Mouse (Mus musculus): ENCODE data around the gene Glycam1. TPM values are rescaled to one million over a fixed set of nuclear protein-coding genes. Genes with fewer than 3 reads are reported as not detected.

Gene Glycam1
- total and polyA plus RNA-seq, 3 experiments: not detected

DNA sequence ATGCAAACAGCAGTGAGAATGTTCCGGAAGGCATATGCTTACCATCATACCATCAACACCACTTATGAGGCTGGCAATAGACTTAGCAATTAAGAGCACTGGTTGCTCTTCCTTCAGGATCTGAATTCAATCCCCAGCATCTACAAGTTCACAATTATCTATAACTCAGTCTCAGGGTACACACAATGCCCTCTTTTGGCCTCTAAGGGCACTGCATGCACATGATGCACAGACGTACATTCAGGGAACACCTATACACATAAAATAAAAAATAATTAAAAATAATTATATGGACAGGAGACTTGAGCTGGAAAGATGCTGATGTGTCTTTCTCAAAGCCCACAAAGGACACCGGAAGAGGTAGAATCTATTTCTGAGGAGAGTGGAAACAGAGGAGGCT lies 16.9 kb downstream of the Glycam1 start:
- Histone ChIP-seq H3K36me3 (ENCODE audit: control insufficient read depth in 1 of 2, insufficient read depth in 2 of 2, low read length in 2 of 2) (no peaks in the 10 kb centered on the region), H3K27ac (ENCODE audit: control insufficient read depth, low read depth, low read length) (no peak overlapping the region), H3K9ac (ENCODE audit: control insufficient read depth, low read depth, low read length, poor library complexity, severe bottlenecking) (no peak overlapping the region), H3K79me2 (ENCODE audit: control insufficient read depth, insufficient read depth, low read length, poor library complexity) (no peaks in the 10 kb centered on the region), H3K4me1 (ENCODE audit: control insufficient read depth in 1 of 2, insufficient read depth in 2 of 2, low read length in 2 of 2) (no peaks in the 10 kb centered on the region), H3K4me3 (ENCODE audit: control insufficient read depth in 1 of 2, insufficient read depth in 1 of 2, low read depth in 2 of 2, low read length in 2 of 2) (no peak overlapping the region), H3K9me3 (replicated peaks; ENCODE audit: insufficient read depth, low read length) (no peaks in the 10 kb centered on the region), H3K27me3 (ENCODE audit: control insufficient read depth in 1 of 2, insufficient read depth in 2 of 2, low read length in 2 of 2) (no peaks in the 10 kb centered on the region; a peak in 1 of 4 replicates)
- no peak for TF ChIP-seq JUND (IDR thresholded peaks at IDR 0.05; ENCODE audit: low read depth, low read length)
- peak in 1 of 3 experiments; percentile 11; a peak in 1 of 6 replicates for TF ChIP-seq CTCF (IDR thresholded peaks at IDR 0.05 in 2 of 3, conservative IDR thresholded peaks at IDR 0.05 in 1 of 3; ENCODE audit: control insufficient read depth in 1 of 3, insufficient read depth in 1 of 3, low read depth in 2 of 3, low read length in 3 of 3, poor library complexity in 1 of 3, severe bottlenecking in 1 of 3)
- TF ChIP-seq MAZ (IDR thresholded peaks at IDR 0.05; ENCODE audit: low read depth, low read length): no peak
- no peak for TF ChIP-seq ZMIZ1 (IDR thresholded peaks at IDR 0.05; ENCODE audit: low read depth, low read length)
- no peak for TF ChIP-seq SIN3A (IDR thresholded peaks at IDR 0.05; ENCODE audit: low read length)
- TF ChIP-seq TCF12 (IDR thresholded peaks at IDR 0.05; ENCODE audit: low read depth, low read length): no peak
- no peak for TF ChIP-seq HCFC1 (IDR thresholded peaks at IDR 0.05; ENCODE audit: low read depth, low read length)
- peak; percentile 10 for DNase-seq (ENCODE audit: low read depth, low spot score)

GRCm38 (mm10) chr15:103542526-103542925 lies 22.4 kb downstream of the Glycam1 start:
- DNase-seq (ENCODE audit: low read depth, low spot score): no peak
- H3K27me3 ChIP-seq (ENCODE audit: control insufficient read depth in 1 of 2, insufficient read depth in 2 of 2, low read length in 2 of 2): no peaks in the 10 kb centered on the region; a peak in 1 of 4 replicates
- no peaks in the 10 kb centered on the region for H3K36me3 ChIP-seq (ENCODE audit: control insufficient read depth in 1 of 2, insufficient read depth in 2 of 2, low read length in 2 of 2)
- no peaks in the 10 kb centered on the region for H3K79me2 ChIP-seq (ENCODE audit: control insufficient read depth, insufficient read depth, low read length, poor library complexity)
- H3K9ac ChIP-seq (ENCODE audit: control insufficient read depth, low read depth, low read length, poor library complexity, severe bottlenecking): no peak overlapping the region
- H3K27ac ChIP-seq (ENCODE audit: control insufficient read depth, low read depth, low read length): no peak overlapping the region
- no peak overlapping the region for H3K4me3 ChIP-seq (ENCODE audit: control insufficient read depth in 1 of 2, insufficient read depth in 1 of 2, low read depth in 2 of 2, low read length in 2 of 2)
- TF ChIP-seq GATA1 (IDR thresholded peaks at IDR 0.05; ENCODE audit: low read depth, low read length) (no peak), KAT2A (conservative IDR thresholded peaks at IDR 0.05; ENCODE audit: low read depth, low read length) (no peak), TCF12 (IDR thresholded peaks at IDR 0.05; ENCODE audit: low read depth, low read length) (no peak), CHD2 (IDR thresholded peaks at IDR 0.05; ENCODE audit: low read length) (no peak), ZMIZ1 (IDR thresholded peaks at IDR 0.05; ENCODE audit: low read depth, low read length) (no peak), BHLHE40 (IDR thresholded peaks at IDR 0.05; ENCODE audit: borderline replicate concordance, low read depth, low read length) (no peak), UBTF (IDR thresholded peaks at IDR 0.05; ENCODE audit: borderline replicate concordance, insufficient read depth, low read depth, low read length) (no peak), MXI1 (IDR thresholded peaks at IDR 0.05; ENCODE audit: low read depth, low read length) (no peak), MYB (IDR thresholded peaks at IDR 0.05; ENCODE audit: low read depth, low read length) (no peak)
- no peaks in the 10 kb centered on the region for H3K9me3 ChIP-seq (replicated peaks; ENCODE audit: insufficient read depth, low read length)
- no peaks in the 10 kb centered on the region for H3K4me1 ChIP-seq (ENCODE audit: control insufficient read depth in 1 of 2, insufficient read depth in 2 of 2, low read length in 2 of 2)

DNA sequence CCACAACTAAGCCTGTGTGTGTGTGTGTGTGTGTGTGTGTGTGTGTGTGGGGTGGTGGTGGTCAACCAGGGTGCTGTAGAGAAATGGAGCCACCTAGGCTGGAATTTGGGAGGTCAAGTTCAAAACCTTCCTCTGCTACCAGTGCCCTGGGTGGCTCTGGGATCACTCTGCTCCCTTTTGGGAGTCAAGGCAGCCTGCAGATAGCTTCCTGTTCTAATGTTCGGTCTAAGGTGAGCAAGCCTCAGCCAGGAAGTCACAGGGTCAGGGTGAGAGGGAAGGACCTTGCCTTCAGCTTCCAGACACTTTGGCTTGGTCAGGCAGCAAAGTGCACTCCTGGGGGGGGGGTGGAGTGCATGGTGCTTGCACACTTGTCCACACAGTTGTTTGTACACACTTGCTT lies 24.2 kb downstream of the Glycam1 start:
- no peaks in the 10 kb centered on the region for H3K36me3 ChIP-seq (ENCODE audit: control insufficient read depth in 1 of 2, insufficient read depth in 2 of 2, low read length in 2 of 2)
- H3K27me3 ChIP-seq (ENCODE audit: control insufficient read depth in 1 of 2, insufficient read depth in 2 of 2, low read length in 2 of 2): no peaks in the 10 kb centered on the region
- no peaks in the 10 kb centered on the region for H3K4me1 ChIP-seq (ENCODE audit: control insufficient read depth in 1 of 2, insufficient read depth in 2 of 2, low read length in 2 of 2)
- TF ChIP-seq SIN3A (IDR thresholded peaks at IDR 0.05; ENCODE audit: low read length) (no peak), E2F4 (IDR thresholded peaks at IDR 0.05; ENCODE audit: borderline replicate concordance, low read depth, low read length) (no peak), POLR2A (IDR thresholded peaks at IDR 0.05; ENCODE audit: control insufficient read depth in 1 of 2, insufficient read depth in 1 of 2, low read depth in 1 of 2, low read length in 2 of 2, poor library complexity in 1 of 2) (no peak), EP300 (IDR thresholded peaks at IDR 0.05; ENCODE audit: low read depth in 1 of 2, low read length in 2 of 2) (no peak), TBP (IDR thresholded peaks at IDR 0.05; ENCODE audit: low read depth, low read length) (no peak), UBTF (IDR thresholded peaks at IDR 0.05; ENCODE audit: borderline replicate concordance, insufficient read depth, low read depth, low read length) (no peak), ZKSCAN1 (IDR thresholded peaks at IDR 0.05; ENCODE audit: low read depth, low read length) (no peak), MYC (IDR thresholded peaks at IDR 0.05; ENCODE audit: low read depth, low read length) (no peak), MAZ (IDR thresholded peaks at IDR 0.05; ENCODE audit: low read depth, low read length) (no peak), MAX (IDR thresholded peaks at IDR 0.05; ENCODE audit: low read length) (no peak), ZNF384 (IDR thresholded peaks at IDR 0.05; ENCODE audit: low read depth, low read length) (no peak), ETS1 (IDR thresholded peaks at IDR 0.05; ENCODE audit: low read depth, low read length) (no peak), USF2 (IDR thresholded peaks at IDR 0.05; ENCODE audit: borderline replicate concordance in 1 of 2, insufficient read depth in 1 of 2, low read depth in 1 of 2, low read length in 2 of 2) (no peak), GABPA (IDR thresholded peaks at IDR 0.05; ENCODE audit: low read depth, low read length) (no peak), CHD2 (IDR thresholded peaks at IDR 0.05; ENCODE audit: low read length) (no peak), CTCF (IDR thresholded peaks at IDR 0.05 in 2 of 3, conservative IDR thresholded peaks at IDR 0.05 in 1 of 3; ENCODE audit: control insufficient read depth in 1 of 3, insufficient read depth in 1 of 3, low read depth in 2 of 3, low read length in 3 of 3, poor library complexity in 1 of 3, severe bottlenecking in 1 of 3) (no peak), CHD1 (IDR thresholded peaks at IDR 0.05; ENCODE audit: low read depth, low read length) (no peak)

More for the DNA sequence above, 24.2 kb downstream of the Glycam1 start:
- no peaks in the 10 kb centered on the region for H3K79me2 ChIP-seq (ENCODE audit: control insufficient read depth, insufficient read depth, low read length, poor library complexity)
- H3K27ac ChIP-seq (ENCODE audit: control insufficient read depth, low read depth, low read length): no peak overlapping the region
- no peak overlapping the region for H3K4me3 ChIP-seq (ENCODE audit: control insufficient read depth in 1 of 2, insufficient read depth in 1 of 2, low read depth in 2 of 2, low read length in 2 of 2)
- no peak for DNase-seq (ENCODE audit: low read depth, low spot score)
- H3K9ac ChIP-seq (ENCODE audit: control insufficient read depth, low read depth, low read length, poor library complexity, severe bottlenecking): no peak overlapping the region
- H3K9me3 ChIP-seq (replicated peaks; ENCODE audit: insufficient read depth, low read length): no peaks in the 10 kb centered on the region

All from MEL (cell line).